ENCODE assay signal across 27 mouse cellular contexts in genomic region chr15:96766238-96766637, GRCm38 (mm10).
"Had no signal": no experiment of that assay in that cellular context is flagged by ENCODE, and none has a peak within 500 bp of the region (broad histone marks: within the 10 kb centered on the region; RNA-seq: fewer than 3 reads in every experiment).

No protein-coding gene starts in this region.

- H3K27me3 ChIP-seq: limb, embryonic 12.5 days; limb, embryonic 13.5 days; limb, embryonic 15.5 days; liver, embryonic 12.5 days; liver, embryonic 13.5 days; liver, embryonic 15.5 days; lung, embryonic 15.5 days; midbrain, embryonic 12.5 days; midbrain, embryonic 13.5 days; midbrain, embryonic 15.5 days; neural tube, embryonic 12.5 days had no signal

- H3K4me1 ChIP-seq: liver, embryonic 12.5 days; midbrain, embryonic 10.5 days; midbrain, embryonic 13.5 days; midbrain, embryonic 15.5 days; neural tube, embryonic 12.5 days had no signal

- H3K9ac ChIP-seq: limb, embryonic 12.5 days; limb, embryonic 13.5 days; limb, embryonic 15.5 days; liver, embryonic 12.5 days; liver, embryonic 13.5 days; liver, embryonic 14.5 days; liver, embryonic 15.5 days; liver, postnatal 0 days; lung, embryonic 14.5 days; lung, embryonic 15.5 days; midbrain, embryonic 12.5 days; midbrain, embryonic 13.5 days; midbrain, embryonic 15.5 days; neural tube, embryonic 12.5 days had no signal

- H3K4me3 ChIP-seq: limb, embryonic 10.5 days; limb, embryonic 12.5 days; limb, embryonic 13.5 days; limb, embryonic 15.5 days; liver, embryonic 12.5 days; liver, embryonic 13.5 days; liver, embryonic 15.5 days; lung, embryonic 15.5 days; megakaryocyte, embryonic 14.5 days; midbrain, embryonic 10.5 days; midbrain, embryonic 12.5 days; midbrain, embryonic 13.5 days; midbrain, embryonic 15.5 days; myocyte; neural tube, embryonic 12.5 days had no signal

- DNase-seq: left cerebral cortex, postnatal 4 days; liver; liver, embryonic 13.5 days; liver, postnatal 0 days; lung, adult 18-20 months; lung, adult 2 months; lung, embryonic 14.5 days; lung, postnatal 10 days; lung, postnatal 14 days; lung, postnatal 36 days; midbrain, embryonic 14.5 days had no signal

- H3K27ac ChIP-seq: limb, embryonic 10.5 days; limb, embryonic 12.5 days; limb, embryonic 13.5 days; limb, embryonic 15.5 days; liver, embryonic 12.5 days; liver, embryonic 13.5 days; liver, embryonic 14.5 days; liver, embryonic 15.5 days; lung, embryonic 15.5 days; macrophage; midbrain, embryonic 10.5 days; midbrain, embryonic 12.5 days; midbrain, embryonic 13.5 days; midbrain, embryonic 15.5 days; neural tube, embryonic 12.5 days had no signal

- H3K9me3 ChIP-seq: limb, embryonic 10.5 days; limb, embryonic 12.5 days; limb, embryonic 13.5 days; limb, embryonic 15.5 days; liver, embryonic 12.5 days; liver, embryonic 13.5 days; liver, embryonic 15.5 days; lung, embryonic 15.5 days; midbrain, embryonic 10.5 days; midbrain, embryonic 12.5 days; midbrain, embryonic 13.5 days; midbrain, embryonic 15.5 days; neural tube, embryonic 12.5 days had no signal

- H3K36me3 ChIP-seq: limb, embryonic 10.5 days; limb, embryonic 12.5 days; limb, embryonic 13.5 days; limb, embryonic 15.5 days; liver, embryonic 12.5 days; liver, embryonic 13.5 days; liver, embryonic 15.5 days; lung, embryonic 15.5 days; midbrain, embryonic 10.5 days; midbrain, embryonic 12.5 days; midbrain, embryonic 13.5 days; midbrain, embryonic 15.5 days; neural tube, embryonic 12.5 days had no signal
